Mouse (Mus musculus): Measurements from ENCODE around the gene Hs3st1.

Hs3st1 gene

DNA sequence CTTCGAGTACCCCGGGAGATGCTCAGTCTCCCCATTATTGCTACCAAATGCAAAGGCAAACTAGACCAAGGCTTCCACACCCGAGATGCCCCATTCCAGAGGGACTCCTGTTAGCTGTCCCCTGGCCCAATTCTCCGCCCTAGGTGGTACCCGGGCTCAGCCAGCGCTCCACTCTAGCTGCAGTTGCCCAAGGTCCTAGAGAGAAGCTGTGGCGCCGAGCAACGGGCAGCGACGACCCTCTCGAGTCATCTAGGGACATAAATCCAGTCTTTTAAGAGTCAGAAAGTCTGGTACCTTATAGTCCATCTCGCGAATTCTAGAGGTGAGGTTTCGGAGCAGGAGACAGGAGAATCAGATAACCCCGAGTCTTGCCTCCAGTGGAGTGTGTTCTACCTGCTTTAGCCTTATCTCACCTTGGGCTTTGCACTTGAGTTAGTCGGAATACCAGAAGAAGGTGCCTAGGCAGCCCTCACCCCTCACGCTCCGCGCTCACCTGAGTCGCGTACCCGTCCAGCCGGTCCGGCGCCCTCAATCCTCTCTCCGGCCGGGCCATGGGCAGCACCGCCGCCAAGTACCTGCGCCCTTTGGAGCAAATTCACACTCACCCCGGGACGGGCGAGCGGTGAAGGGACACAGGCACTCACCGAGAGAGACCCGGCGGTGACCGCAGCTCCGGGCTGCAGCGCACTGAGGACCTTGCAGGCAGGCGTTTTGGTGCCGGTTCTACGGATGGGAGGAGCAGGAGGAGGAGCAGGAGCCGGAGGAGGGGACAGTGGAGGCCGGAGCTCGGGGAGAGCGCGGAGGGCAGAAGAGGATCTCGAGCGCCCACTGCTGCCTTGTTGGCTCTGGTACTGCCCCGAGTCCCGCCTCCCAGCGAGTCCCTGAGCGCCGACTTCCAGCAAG lies 111.1 kb downstream of the Hs3st1 start:
- intact Hi-C loops (cut with DNase I): loop anchor here (10.0 kb wide), 2 partner anchors 311 to 529 kb away; no protein-coding TSS in a partner anchor

DNA sequence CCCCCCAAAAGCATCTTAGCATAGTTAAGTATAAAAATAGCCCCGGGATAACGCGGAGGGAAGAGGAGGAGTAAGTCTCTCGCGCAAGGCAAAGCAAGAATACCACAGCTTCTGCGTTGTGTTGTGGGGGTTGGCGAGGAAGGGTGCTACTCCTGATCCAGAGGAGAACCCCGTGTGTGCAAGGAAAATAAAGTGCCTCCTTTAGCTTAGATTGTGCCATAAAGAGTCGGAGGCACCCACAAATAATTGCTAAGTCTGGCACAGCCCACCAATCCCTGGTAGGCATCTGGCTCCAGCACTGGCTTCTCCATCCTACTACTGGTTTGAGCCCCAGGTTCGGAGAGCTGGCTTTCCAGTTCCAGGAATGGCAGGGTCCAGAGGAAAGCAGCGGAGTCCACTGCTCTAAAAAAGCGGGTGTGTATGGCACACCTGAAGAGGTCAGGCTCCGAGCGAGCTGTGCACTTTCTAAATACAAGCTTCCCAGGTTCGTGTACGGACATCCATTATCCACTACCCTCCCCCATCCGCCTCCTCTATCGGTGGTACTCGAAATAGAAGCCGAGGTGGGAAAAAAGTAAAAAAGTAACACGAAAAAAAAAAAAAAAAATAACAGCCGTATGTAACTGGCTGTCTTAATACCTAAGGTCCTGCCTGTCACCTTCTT lies 111.9 kb downstream of the Hs3st1 start:
- intact Hi-C loops (cut with DNase I): loop anchor here (10.0 kb wide), 2 partner anchors 311 to 529 kb away; no protein-coding TSS in a partner anchor

DNA sequence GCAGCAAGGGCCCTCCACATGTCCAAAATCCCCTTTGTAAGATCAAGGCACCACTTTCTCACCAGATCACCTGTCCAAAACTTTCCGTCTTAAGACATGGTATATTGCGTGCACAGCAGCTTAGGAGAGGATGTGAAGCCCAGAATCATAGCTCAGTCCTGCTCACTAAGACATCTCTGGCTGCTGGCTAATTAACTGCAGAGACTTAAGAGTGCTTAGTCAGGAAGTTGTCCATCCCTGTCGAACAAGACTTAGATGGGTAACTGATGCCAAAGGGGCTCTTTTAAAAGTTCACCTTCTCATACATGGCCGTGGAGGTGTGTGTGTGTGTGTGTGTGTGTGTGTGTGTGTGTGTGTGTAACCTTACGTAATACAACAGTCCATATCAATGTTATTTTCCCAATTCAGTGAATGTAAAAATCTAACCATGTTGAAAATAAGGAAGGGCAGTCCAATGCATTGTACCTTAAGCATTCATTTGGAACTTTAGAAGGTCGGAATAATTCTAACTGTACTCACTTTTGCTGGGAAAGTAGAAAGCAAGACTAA lies 113.0 kb downstream of the Hs3st1 start:
- intact Hi-C loops (cut with DNase I): loop anchor here (10.0 kb wide), 2 partner anchors 313 to 527 kb away; no protein-coding TSS in a partner anchor

DNA sequence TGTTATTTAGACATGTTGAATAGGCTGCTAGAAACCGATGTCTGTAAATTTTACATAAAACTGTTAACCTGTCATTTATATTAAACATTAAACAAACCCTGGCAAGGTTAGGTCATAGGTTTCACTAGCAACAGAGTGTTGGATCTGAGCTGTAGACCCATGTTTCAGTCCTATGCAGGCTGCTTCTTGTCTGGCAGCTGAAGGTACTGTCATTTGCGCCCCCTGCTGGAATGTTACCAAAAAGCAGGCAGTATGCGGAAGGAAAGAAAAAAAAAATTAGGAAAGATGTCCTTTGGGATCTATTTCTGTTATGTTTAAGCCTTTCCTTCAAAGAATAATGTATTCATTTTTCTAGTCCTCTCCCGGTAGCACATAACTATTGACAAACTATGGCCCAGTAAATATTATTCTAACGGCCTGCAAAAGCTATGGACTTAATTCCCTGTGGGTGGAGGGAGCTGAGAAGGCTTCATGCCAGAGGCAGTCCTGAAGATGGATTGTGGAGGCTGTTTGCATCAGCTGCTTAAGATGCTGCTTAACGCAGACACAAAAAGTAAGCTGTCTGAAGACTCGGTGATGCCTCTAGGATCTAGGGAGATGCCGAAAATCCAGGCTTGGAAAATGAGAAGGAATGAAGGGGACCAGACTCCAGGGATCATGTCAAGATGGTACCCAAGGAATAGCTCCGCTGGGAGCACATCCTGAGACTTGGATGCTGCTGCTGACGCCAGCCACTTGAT lies 115.7 kb downstream of the Hs3st1 start:
- intact Hi-C loops (cut with DNase I): loop anchor here (2.0 to 10.0 kb wide), 4 partner anchors 205 to 859 kb away; no protein-coding TSS in a partner anchor

DNA sequence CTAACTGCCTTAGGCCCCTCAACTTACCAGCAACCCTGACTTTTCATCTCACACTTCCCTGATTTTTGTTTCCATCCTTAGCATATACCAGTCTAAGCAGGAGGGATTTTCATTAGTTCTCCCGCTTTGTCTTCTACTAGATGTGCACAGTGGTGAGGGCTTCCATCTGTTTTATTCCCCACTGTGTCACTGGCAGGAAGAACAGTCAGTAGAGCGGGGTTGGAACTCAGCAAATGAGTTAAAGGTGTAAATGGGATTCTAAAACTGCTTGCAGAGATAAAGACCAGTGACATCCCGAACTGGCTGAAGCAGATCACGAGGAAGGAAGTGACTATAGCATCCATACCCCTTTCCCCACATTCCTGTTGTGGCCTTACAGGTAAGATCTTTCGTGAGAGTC lies 116.3 kb downstream of the Hs3st1 start:
- intact Hi-C loops (cut with DNase I): loop anchor here (2.0 to 10.0 kb wide), 2 partner anchors 204 to 858 kb away; no protein-coding TSS in a partner anchor

DNA sequence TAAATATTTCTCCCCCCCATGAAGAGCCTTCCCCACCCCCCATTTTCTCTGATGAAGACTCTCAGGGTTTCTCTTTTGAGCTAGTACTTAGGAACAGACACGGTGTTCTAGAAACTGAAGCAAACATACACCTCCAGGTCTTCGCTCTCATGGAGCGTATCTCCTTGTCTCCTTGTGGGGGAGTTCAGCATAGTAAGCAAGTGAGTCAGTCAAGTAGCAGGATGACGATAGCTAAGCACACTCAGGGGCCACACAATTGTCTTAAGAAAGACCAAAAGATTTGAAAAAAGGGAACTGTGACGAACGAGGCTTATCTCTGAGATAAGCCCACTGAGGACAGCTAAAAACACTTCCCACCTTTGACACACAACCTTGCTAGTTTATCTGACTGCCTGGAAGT lies 117.4 kb downstream of the Hs3st1 start:
- intact Hi-C loops (cut with DNase I): loop anchor here (2.0 to 10.0 kb wide), 2 partner anchors 203 to 857 kb away; no protein-coding TSS in a partner anchor

DNA sequence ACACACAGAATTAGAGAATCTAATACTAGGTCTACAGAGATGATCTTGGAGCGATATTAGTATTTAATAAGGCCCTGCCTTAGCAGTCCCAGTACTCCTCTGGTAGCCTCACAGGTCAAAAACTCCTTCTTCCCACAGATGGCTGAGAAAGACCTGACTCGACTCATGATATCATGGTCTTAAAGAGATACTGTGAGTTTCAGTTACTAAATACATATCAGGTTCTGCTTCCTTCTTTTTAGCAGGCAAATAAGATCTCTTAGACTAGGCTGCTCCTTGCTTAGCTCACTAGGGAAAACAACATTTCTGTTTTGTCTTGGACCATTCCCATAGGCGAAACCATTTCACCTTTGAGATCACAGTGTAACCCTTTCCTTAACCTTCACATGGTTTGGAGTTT lies 119.2 kb downstream of the Hs3st1 start:
- intact Hi-C loops (cut with DNase I): loop anchor here (10.0 kb wide), 1 partner anchor 201 kb away; no protein-coding TSS in a partner anchor

DNA sequence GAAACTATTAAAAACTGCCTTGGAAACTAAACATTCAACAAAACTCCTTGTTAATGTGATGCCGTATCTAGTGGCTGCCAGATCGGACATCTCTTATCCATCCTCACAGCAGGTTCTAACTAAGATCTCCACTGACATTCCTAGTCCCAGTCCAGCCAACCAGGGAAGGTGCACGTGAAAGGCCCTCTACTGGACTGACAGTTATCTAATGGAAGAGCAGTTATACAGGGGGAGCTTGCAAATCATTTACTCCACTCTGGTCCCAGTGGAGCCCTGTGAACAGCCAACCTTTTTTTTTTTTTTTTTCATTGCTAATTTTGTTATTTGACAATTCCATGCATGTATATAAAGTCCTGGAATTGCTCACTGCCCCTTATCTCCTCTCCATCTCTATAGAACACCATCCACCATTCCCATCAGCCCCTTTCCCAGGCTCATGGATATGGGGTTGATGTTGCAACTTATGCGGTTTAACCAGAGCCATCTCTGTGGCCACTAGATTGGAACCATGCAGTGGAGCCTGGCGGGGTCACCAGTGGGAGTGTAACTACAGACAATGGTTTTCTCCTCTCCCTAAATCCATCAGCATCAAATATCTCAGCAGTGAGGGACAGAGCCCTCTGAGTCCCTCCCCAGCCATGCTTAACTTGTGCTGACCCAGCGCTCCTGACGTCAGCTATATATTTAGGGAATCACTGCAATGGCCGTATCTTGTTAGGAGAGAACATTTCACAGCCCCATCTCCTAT lies 120.8 kb downstream of the Hs3st1 start:
- intact Hi-C loops (cut with DNase I): loop anchor here (10.0 kb wide), 1 partner anchor 200 kb away; no protein-coding TSS in a partner anchor

DNA sequence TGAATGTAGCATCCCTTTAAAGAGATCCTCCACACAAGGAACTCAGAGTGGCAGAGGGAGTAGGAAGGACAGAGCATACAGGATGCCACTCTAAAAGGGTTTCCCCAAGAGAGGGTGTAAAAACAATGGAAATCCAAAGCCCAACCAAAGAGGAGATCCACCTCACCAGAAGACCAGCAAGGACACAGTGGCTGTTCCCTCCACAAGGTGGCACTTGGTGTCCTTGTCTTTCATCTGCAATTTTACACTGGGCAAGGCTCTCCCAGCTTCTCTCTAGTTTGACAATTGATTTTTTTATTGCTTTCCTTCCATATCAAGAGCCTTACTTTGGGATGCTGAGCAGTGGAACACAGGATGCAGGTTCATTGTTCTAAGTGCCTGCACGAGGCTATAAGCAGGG lies 122.1 kb downstream of the Hs3st1 start:
- intact Hi-C loops (cut with DNase I): loop anchor here (10.0 kb wide), 1 partner anchor 198 kb away; no protein-coding TSS in a partner anchor

DNA sequence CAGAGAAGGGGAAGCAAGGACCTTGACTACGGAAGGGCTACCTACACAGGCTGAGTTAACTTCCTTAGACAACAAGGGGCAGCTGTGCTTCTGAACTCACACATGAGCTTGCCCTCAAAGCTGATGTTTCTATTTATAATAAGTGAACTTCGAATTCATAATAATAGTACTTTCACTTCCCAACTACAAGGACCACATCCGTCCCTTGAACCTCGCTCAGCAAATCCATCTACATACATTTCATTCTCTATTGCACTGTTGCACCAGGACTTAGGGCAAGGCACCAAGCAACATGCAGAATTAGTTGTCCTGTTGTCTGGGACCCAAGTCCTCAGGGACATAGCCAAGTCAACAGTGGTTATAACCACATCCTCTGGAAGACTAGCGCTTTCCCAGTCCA lies 124.4 kb downstream of the Hs3st1 start:
- intact Hi-C loops (cut with DNase I): loop anchor here (10.0 kb wide), 1 partner anchor 196 kb away; no protein-coding TSS in a partner anchor

DNA sequence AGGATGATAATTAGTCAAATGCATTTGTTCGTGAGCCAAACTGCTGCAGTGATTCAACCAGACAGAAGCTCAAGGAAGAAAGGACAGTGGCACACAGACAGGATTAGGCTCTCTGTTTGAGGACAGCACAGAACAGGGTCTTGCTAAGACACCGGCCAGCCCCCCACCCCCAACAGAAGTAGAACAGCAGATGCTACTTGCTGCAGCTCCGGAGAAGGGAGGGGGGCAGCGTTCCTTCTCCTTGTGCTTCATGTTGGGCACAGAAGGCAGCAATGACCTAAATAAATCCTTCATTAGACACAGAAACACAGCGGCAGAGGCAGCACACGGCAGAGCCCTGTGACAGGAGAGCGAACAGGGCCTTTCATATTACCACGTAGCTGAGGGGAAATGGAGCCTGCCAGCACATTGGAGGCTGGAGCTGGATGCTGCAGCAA lies 130.2 kb downstream of the Hs3st1 start:
- intact Hi-C loops (cut with DNase I): no loop called here

DNA sequence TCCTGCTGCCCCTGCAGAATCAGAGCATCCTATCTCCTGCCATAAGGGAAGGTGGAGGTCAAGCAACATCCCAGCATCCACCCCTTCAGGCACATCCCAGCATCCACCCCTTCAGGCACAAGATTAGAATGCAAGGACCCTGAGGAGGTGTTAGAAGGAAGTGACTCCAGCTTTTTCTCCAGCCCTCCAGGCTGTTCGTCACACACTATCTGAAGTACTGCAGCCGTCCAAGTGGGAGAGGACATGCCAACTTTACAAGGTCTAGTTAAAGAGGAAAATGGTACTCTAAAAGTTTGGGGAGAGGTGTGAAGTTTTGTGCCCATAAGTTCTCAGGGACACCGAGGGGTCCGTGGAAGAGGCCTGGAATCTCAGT lies 131.1 kb downstream of the Hs3st1 start:
- intact Hi-C loops (cut with DNase I): no loop called here

DNA sequence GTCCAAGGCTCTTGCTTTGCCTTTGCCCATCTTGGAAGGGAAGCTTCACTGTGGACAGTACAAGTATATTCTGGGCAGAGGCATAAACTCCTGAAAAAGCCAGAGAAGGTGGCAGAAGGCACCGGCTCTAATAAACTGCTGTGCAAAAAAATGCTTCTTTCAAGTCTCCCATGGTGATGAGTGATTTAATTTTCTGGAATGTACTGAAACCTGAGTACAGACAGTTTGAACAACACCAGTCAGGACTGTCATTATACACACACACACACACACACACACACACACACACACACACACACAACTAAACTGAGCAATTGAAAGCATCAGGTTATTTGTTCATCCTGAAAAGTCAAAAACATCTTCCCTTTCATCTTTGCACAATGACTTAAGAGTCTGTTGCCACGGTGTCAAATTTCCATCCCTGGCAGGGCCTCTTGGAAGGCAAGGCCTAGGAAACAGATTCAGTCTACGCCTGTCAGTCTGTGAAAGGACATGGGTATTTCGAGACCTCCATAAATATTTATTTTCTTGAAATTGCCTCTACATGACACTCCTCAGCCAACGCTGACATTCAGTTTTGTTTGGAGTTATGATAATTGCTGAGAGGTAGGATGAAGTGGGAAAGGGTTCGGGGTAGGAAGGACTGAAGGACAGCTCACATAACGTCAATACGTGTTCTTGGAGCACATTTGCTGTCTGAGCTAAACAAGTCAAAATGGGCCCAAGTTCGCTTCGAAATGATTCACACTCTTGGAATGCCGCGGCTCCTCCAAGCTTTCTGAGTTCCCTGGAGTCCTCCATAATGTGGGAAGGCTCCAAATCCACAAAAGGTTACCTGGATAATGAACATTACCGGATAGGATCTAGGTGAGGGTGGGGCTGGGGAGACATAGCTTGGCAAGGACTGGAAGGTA lies 131.7 kb downstream of the Hs3st1 start:
- intact Hi-C loops (cut with DNase I): no loop called here

DNA sequence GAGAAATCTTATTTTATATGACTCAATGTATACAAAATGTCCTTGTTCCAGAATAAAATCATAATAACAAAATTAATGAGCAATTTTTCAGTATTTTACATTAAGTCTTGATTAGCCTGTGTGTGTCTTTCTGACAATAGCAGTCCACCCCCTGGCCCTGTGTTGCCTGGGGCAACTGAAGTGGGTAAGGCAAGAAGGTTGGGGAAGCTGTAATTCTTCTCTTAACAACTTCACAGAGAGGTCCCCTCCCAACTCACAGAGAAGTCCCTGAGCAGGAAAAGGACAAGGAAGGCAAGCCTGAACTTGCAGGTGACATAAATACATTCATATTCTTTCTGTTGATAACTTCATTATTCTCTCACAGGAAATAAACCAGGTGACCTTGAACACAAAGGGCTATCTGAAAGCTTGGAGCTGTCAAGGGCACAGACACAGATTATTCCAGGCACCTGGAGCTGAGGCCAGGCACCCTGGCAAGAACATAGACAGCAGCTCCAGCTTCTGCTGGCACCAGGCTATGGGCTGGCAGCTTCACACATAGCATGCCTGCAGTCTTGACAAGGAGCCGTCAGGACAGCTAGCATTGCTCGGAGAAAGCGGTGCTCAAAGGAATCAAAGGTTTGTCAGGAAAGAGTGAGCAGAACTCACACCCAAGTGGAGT lies 134.9 kb downstream of the Hs3st1 start:
- intact Hi-C loops (cut with DNase I): no loop called here

DNA sequence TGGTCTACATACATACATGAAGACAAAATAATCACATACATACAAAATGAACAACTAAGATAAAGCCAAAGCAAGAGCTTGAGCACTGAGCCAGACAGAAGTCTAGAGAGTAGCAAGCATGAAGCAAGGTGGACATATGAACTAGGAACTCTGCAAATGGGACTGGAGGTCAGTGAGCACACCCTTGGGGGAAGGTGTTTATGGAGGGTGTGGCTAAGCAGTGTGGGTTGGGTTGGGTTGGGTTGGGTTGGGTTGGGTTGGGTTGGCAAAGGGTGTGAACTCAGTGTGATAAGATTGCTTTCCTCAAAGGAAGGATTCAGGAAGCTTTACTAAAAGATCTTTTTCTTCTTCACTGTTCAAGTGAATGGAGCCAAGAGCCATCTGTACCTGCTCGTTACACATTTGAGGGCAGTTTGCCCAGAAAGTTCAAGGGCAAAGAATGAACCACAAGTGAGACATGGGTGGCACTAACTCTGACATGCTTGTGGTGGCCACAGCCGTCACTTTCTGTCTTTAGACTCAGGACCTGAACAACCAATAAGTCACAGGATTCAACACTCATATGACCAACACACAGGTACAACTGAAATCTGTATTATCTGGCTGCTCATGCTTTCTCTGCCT lies 137.8 kb downstream of the Hs3st1 start:
- intact Hi-C loops (cut with DNase I): no loop called here

DNA sequence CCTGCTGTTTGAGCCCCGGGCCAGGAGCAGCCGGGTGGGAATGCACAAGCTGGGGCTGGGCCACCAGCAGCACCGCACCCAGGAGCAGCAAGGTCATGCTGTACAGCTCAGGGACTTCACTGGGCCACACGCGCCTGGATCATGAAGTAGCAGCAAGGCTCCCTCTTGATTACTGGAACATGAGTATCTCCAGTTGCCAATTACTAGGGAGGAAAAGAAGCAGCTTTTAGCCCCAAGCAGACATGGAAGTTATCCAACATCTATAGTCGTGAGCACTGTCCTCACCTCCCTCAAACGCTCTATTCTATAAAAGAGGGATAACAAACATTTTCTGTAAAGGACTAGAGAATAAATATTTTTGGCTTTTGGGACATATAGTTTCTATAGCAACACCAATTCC lies 140.1 kb downstream of the Hs3st1 start:
- intact Hi-C loops (cut with DNase I): no loop called here

DNA sequence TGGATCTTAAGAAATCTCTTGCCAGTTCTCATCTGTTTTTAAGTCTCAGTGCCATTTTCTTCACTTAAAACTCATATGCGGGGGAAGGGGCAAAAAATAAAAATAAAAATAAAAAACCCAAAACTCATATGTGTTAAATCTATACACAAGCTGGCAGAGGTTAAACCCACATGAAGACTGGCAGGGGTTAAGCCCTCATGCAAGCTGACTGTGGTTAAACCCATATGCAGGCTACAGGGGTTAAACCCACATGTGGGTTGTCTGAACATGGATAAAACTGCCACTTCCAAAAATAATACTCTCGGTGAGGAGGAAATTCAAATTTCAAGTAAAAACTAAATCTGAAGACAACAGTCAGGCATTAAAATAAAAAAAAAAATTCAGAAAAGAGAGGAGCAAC lies 141.7 kb downstream of the Hs3st1 start:
- intact Hi-C loops (cut with DNase I): no loop called here

DNA sequence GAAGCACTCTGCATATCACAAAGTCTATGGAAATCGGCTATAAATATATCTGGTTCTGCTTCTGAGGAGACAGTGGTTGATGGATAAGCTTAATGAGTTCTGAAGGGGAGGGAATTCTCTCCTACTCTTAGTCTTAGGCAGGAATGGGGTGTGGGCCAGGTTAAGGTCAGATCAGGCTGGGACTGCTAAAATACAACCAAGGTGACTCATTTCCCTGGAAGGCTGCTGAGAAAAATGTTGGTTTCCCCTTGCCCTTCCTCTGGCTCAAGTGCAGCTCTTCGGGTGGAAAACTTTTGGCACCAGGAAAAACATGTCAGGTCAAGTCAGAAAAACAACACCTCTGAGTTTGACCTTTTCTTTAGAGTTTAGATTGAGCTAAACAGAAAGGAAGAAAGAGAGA lies 143.0 kb downstream of the Hs3st1 start:
- intact Hi-C loops (cut with DNase I): no loop called here

All from adrenal gland (tissue).